ENCODE assay signal across 8 mouse cellular contexts in genomic region chr2:84556888-84557514, GRCm38 (mm10).
DNase-seq lines count a peak whose midpoint lies in the region; ATAC-seq and TF ChIP-seq lines count a peak whose summit lies in the region.

No protein-coding gene starts in this region.

- H3K27me3 ChIP-seq in limb, embryonic 14.5 days (ENCODE audit: control insufficient read depth, insufficient read depth, low read length) = no peaks in the 10 kb centered on the region
- no peaks in the 10 kb centered on the region for H3K27me3 ChIP-seq in forebrain, embryonic 15.5 days

- no peaks in the 10 kb centered on the region for H3K9me3 ChIP-seq in limb, embryonic 14.5 days (ENCODE audit: control insufficient read depth, low read length)
- no peaks in the 10 kb centered on the region for H3K9me3 ChIP-seq in forebrain, embryonic 15.5 days

- WGBS in lung, adult 2 months = 43% methylated on average over 10 of the region's 10 CpGs
- WGBS in limb, embryonic 14.5 days = 55% methylated on average over 10 of the region's 10 CpGs
- 59% methylated on average over 10 of the region's 10 CpGs for WGBS in forebrain, embryonic 15.5 days

- no peak overlapping the region for H3K4me3 ChIP-seq in lung, adult 2 months (replicated peaks; ENCODE audit: extremely low read depth, low read depth, low read length)
- no peak overlapping the region for H3K4me3 ChIP-seq in limb, embryonic 14.5 days (replicated peaks; ENCODE audit: low read length)
- no peak overlapping the region for H3K4me3 ChIP-seq in forebrain, embryonic 15.5 days

- TF ChIP-seq POLR2A in lung, adult 2 months (IDR thresholded peaks at IDR 0.05; ENCODE audit: borderline replicate concordance, extremely low read depth, low read depth, low read length) = no peak
- TF ChIP-seq POLR2A in limb, embryonic 14.5 days (IDR thresholded peaks at IDR 0.05; ENCODE audit: borderline replicate concordance, extremely low read depth, insufficient read depth, insufficient read length) = no peak

- H3K27ac ChIP-seq in limb, embryonic 14.5 days (replicated peaks; ENCODE audit: low read depth, low read length) = no peak overlapping the region
- H3K27ac ChIP-seq in forebrain, embryonic 15.5 days (replicated peaks) = no peak overlapping the region

- no peak overlapping the region; the same call in 1 of the 2 replicates for H3K4me2 ChIP-seq in limb, embryonic 14.5 days (replicated peaks; ENCODE audit: low read depth, low read length, severe bottlenecking)
- H3K4me2 ChIP-seq in forebrain, embryonic 15.5 days (replicated peaks) = no peak overlapping the region

- peak; percentile 69 to 75 for ATAC-seq in hematopoietic stem cell, adult 5-6 weeks (replicated peaks in 1 of 2; ENCODE audit: insufficient read depth in 1 of 2, low FRiP score in 2 of 2, low TSS enrichment in 1 of 2, low read depth in 1 of 2, poor library complexity in 2 of 2, severe bottlenecking in 2 of 2)
- ATAC-seq in limb, embryonic 14.5 days (ENCODE audit: low FRiP score, low read depth) = no peak
- ATAC-seq in forebrain, embryonic 15.5 days (replicated peaks) = no peak

- no peak overlapping the region for H3K9ac ChIP-seq in limb, embryonic 14.5 days (ENCODE audit: low read depth, low read length, severe bottlenecking)
- H3K9ac ChIP-seq in forebrain, embryonic 15.5 days (replicated peaks) = no peak overlapping the region

- H3K36me3 ChIP-seq in limb, embryonic 14.5 days (ENCODE audit: control insufficient read depth, insufficient read depth, low read length) = no peaks in the 10 kb centered on the region
- H3K36me3 ChIP-seq in forebrain, embryonic 15.5 days = no peaks in the 10 kb centered on the region

- no peaks in the 10 kb centered on the region for H3K4me1 ChIP-seq in lung, adult 2 months (ENCODE audit: control insufficient read depth, insufficient read depth, low read length)
- H3K4me1 ChIP-seq in limb, embryonic 14.5 days (ENCODE audit: control insufficient read depth, insufficient read depth, low read length) = no peaks in the 10 kb centered on the region
- no peaks in the 10 kb centered on the region for H3K4me1 ChIP-seq in forebrain, embryonic 15.5 days

- 0 out of 2 replicates have a peak, but pooled peaks have one; percentile 19 for TF ChIP-seq CTCF in lung, adult 2 months (IDR thresholded peaks at IDR 0.05; ENCODE audit: insufficient read depth, low read length)

- DNase-seq in lung, adult 2 months = peak; percentile 10
- no peak for DNase-seq in lung, adult 18-20 months
- peak; percentile 6 for DNase-seq in c-Kit-positive CD71-positive TER-119-positive erythroid progenitor cells, embryonic 14.5 days (ENCODE audit: low spot score)
- peak; percentile 11 for DNase-seq in limb, embryonic 14.5 days (ENCODE audit: low spot score)
- DNase-seq in right cerebral cortex, postnatal 25 days = peak; percentile 56
- no peak for DNase-seq in cerebellum, adult 11-12 months

Comparison
In these comparisons a context has a peak if more than half of its experiments do, and no peak if none do; other contexts are left out.
1. DNase-seq: peak in lung, adult 2 months (single experiment), c-Kit-positive CD71-positive TER-119-positive erythroid progenitor cells, embryonic 14.5 days (single experiment), limb, embryonic 14.5 days (single experiment) and right cerebral cortex, postnatal 25 days (single experiment); none in lung, adult 18-20 months (0 of 2) and cerebellum, adult 11-12 months (single experiment).
2. ATAC-seq: peak in hematopoietic stem cell, adult 5-6 weeks (2 of 2); none in limb, embryonic 14.5 days (single experiment) and forebrain, embryonic 15.5 days (single experiment).